Mouse (Mus musculus) brain, embryonic 14.5 days (tissue): ENCODE results near the gene Borcs7. TPM values are rescaled to one million over a fixed set of nuclear protein-coding genes. Genes with fewer than 3 reads are reported as not detected.
"Not testable (repeated sequence)": the region's sequence is repeated elsewhere in the genome, so short reads cannot be mapped to it uniquely, and the experiment has no call there.

Source experiments
- DNase-seq: peaks from one replicate; pipeline ENCODE4 v3.0.0-alpha.2; 2011; ENCODE audit warnings: low read depth
- CTCF ChIP-seq: fragments of 200-500 bp; IDR thresholded peaks from 2 replicates; pipeline ENCODE4 v1.5.1; 2012; ENCODE audit warnings: inconsistent platforms, mild to moderate bottlenecking, moderate library complexity, borderline replicate concordance; ENCODE audit not compliant: insufficient read depth, insufficient read length; ENCODE audit errors: extremely low read depth
- POLR2A ChIP-seq: fragments of 200-500 bp; IDR thresholded peaks from 2 replicates; pipeline ENCODE4 v1.6.1; 2012; ENCODE audit warnings: mild to moderate bottlenecking, inconsistent platforms, borderline replicate concordance; ENCODE audit not compliant: poor library complexity, insufficient read depth, insufficient read length, severe bottlenecking; ENCODE audit errors: extremely low read depth
- polyA plus RNA-seq: library from polyadenylated mRNA; depleted of rRNA; stranded (reverse); fragments of >200 nt; gene quantifications from 2 replicates; pipeline ENCODE4 v1.2.3, GENCODE M21; 2012; rRNA removed

Borcs7 gene
- polyA plus RNA-seq, 1 experiment: 12.3 TPM

DNA sequence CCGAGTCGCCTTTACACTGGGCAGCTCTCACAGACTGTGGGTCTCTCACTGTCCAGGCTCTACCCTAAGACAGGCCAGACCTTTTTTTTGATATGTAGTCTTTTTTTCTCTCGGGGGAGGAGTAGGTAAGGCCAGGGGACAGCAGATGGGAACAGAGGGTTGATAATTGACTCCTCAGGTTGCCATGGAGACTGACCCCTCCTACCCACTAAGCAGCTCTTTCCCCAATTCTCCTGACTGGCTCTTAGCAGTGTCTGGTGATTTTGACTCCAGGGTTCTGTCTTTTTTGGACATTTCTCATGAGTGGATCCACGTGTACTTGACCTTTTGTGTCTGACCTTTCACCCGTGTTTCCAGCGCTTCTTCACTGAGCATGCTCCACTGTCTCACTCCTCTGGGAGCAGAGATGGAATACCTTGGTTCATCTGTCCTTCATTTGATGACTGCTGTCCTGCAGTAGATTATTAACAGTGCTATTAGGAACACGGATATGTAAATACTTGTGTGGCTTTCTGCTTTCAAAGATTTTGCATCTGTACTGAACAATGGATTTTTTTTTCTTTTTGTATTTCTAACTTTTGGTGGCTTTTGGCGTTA is 37.5 kb downstream of the Borcs7 start:
- peak; percentile 70 for DNase-seq

DNA sequence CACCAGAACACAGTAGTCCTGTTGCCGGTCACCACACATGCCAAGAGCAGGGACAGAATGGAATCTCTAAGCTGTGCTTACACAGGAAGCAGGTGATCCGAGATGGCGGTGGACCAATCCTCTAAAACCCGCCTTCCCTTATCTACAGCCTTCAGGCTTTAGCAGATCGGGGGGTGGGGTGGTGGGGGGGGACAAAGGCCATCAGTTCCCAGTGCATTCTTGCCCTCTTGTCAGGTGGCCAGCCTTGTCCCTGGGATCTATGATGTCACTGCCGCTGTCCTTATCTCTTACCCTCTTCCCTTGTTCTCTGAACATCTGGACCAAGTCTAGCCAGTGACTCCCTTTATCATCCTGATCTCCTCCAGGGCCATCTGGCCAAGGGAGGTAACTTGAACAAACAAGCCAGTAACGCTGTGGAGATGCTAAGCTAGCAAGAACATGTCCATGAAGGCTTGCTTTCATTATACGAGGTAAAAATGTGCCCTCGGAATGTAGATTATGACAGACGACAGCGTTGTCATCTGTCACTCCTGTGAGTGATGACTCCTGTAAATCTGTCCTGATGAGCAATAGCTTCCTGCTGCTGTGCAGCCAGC is 38.3 kb downstream of the Borcs7 start:
- DNase-seq: no peak
- TF ChIP-seq POLR2A (no peak), CTCF (no peak)

More for the DNA sequence above, 37.5 kb downstream of the Borcs7 start:
- TF ChIP-seq POLR2A (no peak), CTCF (no peak)

DNA sequence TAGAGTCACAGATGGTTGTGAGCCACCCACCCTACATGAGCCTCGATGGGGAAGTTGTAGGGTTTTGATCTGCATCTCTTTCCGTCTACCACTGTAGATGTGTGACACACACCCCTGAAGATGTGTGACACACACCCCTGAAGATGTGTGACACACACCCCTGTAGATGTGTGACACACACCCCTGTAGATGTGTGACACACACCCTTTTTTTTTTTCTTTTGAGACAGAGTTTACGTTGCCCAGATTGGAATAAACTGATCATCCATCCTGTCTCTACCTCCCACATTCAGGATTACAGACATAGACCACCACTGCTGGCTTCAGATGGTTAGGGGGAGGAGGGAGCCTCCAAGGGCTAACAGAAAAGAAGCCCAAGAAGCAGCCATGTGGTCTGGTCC is 39.2 kb downstream of the Borcs7 start:
- no peak for DNase-seq
- TF ChIP-seq CTCF (no peak), POLR2A (no peak)

GRCm38 (mm10) chr19:46731351-46731750 is 41.6 kb downstream of the Borcs7 start:
- no peak for DNase-seq
- no peak for TF ChIP-seq POLR2A
- no peak for TF ChIP-seq CTCF

DNA sequence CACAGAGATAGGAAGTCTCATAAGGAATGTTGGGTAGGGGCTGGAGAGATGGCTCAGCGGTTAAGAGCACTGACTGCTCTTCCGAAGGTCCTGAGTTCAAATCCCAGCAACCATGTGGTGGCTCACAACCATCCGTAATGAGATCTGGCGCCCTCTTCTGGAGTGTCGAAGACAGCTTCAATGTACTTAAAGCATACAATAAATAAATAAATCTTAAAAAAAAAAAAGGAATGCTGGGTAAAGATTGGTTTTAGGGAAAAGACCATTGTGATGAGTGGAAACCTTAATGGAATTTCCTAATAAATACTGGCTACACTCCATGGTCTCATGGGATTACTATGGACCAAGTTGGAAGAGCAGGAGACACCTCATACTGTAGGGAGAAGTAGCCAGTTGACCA is 43.0 kb downstream of the Borcs7 start:
- DNase-seq: not testable (repeated sequence)

DNA sequence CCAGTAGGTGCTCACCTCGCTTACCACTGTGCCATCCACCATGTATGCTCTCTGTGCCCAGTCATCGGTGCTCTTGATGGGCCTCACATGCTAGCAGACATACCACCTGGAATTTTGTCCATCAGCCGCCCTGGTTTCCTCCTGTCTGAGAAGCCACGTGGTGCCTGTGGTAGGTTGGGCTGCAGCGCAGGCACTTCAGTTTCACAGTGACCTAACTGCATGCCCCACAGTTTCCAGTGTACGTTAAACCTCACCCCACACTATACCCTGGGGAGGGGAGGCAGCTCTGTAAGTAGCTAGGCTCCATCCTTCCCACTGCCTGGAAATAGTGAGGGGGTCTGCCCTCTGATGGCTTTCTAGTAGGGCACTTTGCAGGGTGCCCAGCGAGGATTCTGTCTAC is 43.9 kb downstream of the Borcs7 start:
- no peak for DNase-seq
- TF ChIP-seq CTCF (no peak), POLR2A (no peak)

GRCm38 (mm10) chr19:46735241-46735640 is 45.5 kb downstream of the Borcs7 start:
- no peak for DNase-seq
- TF ChIP-seq CTCF (no peak), POLR2A (no peak)

- TF ChIP-seq POLR2A: no peak
- no peak for DNase-seq
Observed at GRCm38 (mm10) chr19:46737106-46737505, 47.4 kb downstream of the Borcs7 start.

GRCm38 (mm10) chr19:46740341-46741008 is 50.8 kb downstream of the Borcs7 start:
- peak; percentile 83 for DNase-seq
- TF ChIP-seq CTCF: peak; percentile 77
- TF ChIP-seq POLR2A: no peak

DNA sequence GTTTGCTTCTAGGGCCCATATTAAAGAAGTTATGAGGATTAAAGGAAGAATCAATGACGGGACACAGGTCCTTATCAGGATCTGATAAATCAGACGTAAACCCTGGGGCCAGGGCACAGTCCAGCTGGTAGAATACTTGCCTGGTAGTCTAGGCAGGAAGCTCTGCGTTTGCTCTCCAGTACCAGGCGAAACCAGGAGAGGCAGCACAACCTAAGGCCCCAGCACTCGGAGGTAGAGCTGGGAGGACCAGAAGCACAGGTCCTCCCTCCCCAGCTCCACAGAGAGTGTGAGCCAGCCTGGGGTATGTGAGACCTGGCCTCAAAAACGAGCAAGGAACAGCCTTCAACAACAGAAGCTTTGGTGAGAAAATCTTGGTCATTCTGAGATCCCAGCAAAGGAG is 51.9 kb downstream of the Borcs7 start:
- no peak for DNase-seq
- TF ChIP-seq POLR2A (no peak), CTCF (peak; percentile 11; the same call in 1 of the 2 replicates)

- no peak for TF ChIP-seq CTCF
- peak; percentile 66 for DNase-seq
Observed at GRCm38 (mm10) chr19:46744681-46745080, 55.0 kb downstream of the Borcs7 start.

DNA sequence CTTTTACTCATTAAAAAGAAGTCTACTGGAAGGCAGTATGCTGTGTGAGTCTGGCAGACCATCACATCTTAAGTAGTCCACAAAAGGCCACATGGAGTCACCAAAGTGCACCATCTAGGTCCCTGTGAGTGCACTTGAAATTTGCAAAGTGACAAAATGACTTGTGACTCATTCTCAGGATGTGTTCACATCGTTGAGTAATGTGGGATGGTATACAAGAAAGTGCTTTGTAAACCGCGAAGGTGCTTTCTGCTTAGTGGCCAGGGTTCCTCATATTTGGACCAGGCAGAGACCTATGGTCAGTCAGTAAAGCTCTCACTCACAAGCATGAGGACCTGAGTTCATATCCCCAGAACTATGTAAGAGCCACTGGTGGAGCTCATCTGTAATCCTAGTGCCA is 58.1 kb downstream of the Borcs7 start:
- TF ChIP-seq CTCF: no peak
- no peak for TF ChIP-seq POLR2A
- no peak for DNase-seq

GRCm38 (mm10) chr19:46752235-46752634 is 62.5 kb downstream of the Borcs7 start:
- no peak for DNase-seq

More at GRCm38 (mm10) chr19:46752235-46752634, 62.5 kb downstream of the Borcs7 start:
- no peak for TF ChIP-seq POLR2A
- no peak for TF ChIP-seq CTCF

Other genes with a start within 250 kb of the Borcs7 start
- gene Trim8, start 188.2 kb upstream of the Borcs7 start, polyA plus RNA-seq: 35.3 and 63.0 TPM in 2 replicates
- gene Arl3, start 116.7 kb upstream of the Borcs7 start, polyA plus RNA-seq: 169 and 180 TPM in 2 replicates
- 11.8 and 12.6 TPM in 2 replicates for gene Sfxn2, start 116.5 kb upstream of the Borcs7 start, polyA plus RNA-seq
- gene Wbp1l, start 90.8 kb upstream of the Borcs7 start, polyA plus RNA-seq: 33.7 and 44.8 TPM in 2 replicates
- not detected in 2 replicates for gene Cyp17a1, start 16.7 kb upstream of the Borcs7 start, polyA plus RNA-seq
- gene As3mt, start 17.6 kb downstream of the Borcs7 start, polyA plus RNA-seq: 13.4 and 16.9 TPM in 2 replicates
- 11.3 and 15.5 TPM in 2 replicates for gene Cnnm2, start 71.7 kb downstream of the Borcs7 start, polyA plus RNA-seq